Mouse (Mus musculus): ENCODE data around the gene Syne1.

DNA sequence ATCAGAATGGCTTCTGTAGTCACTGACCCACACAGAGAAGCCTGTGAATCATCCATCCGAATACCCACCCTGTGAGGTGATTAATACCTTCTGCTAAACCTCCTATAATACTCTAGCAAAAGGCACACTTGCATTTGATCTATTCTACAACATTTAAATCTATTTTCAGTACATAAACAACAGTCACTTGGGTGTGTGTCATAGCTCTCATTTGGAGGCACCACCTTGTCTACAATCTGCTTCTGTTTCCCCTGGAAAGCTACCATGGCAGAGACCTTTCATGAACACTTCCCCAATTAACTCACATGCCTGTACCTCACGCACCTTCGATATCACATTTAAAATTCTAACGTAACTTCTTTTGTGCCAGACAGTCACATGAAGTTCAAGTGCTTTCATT is 169.7 kb downstream of the Syne1 start:
- TF ChIP-seq POLR2A (IDR thresholded peaks at IDR 0.05; ENCODE audit: low read depth, low read length) (no peak), CTCF (IDR thresholded peaks at IDR 0.05; ENCODE audit: borderline replicate concordance, insufficient read depth, low read length) (no peak)
